Mouse (Mus musculus): ENCODE measurements around the gene Nol10.

DNA sequence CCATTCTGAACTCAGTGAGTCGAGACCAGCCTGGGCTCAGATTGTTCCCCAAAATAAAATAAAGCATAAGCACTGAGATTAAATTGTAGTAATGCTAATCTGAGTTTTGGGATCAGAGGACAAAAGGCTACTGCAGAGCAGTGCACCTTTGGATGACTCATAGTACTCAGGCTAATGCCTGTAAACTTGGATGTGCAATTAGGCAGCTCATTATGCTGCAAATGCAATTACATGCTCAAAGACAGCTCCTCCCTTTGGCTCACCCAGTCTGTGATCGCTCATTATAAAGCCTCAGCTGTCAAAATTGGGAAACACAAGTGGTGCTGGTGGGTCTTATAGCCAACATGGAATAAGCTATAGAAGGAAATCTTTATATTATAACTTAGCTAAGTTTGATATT lies 48.9 kb downstream of the Nol10 start:
- TF ChIP-seq CTCF (IDR thresholded peaks at IDR 0.05), result no peak
- TF ChIP-seq EP300 (IDR thresholded peaks at IDR 0.05), result no peak

Measured in lung, postnatal 0 days (tissue).